Mouse (Mus musculus): ENCODE measurements around the gene Poc1b.

- no peak for TF ChIP-seq GATA1 (IDR thresholded peaks at IDR 0.05; ENCODE audit: low read length)
- TF ChIP-seq TAL1 (IDR thresholded peaks at IDR 0.05; ENCODE audit: low read length) = no peak
Measured at GRCm38 (mm10) chr10:99136337-99136736, 29.5 kb downstream of the Poc1b start.
